Mouse (Mus musculus) cortical plate, adult 2 months (tissue): ENCODE measurements at regions not wholly inside any gene's neighbourhood (a gene's known extent, or its start where the extent isn't known, plus 50 kb on each side); places are given as distances from the start of the nearest gene placed in this dataset.

ENCODE experiments used
- CTCF ChIP-seq: fragments of 200-500 bp; IDR thresholded peaks from 2 replicates; pipeline ENCODE4 v1.5.1; 2011; ENCODE audit warnings: mild to moderate bottlenecking, control low read depth, low read length; ENCODE audit not compliant: insufficient read depth; ENCODE audit errors: extremely low read depth
- POLR2A ChIP-seq: fragments of 200-500 bp; IDR thresholded peaks from 2 replicates; pipeline ENCODE4 v1.6.1; 2011; ENCODE audit warnings: mild to moderate bottlenecking, low read length, control low read depth; ENCODE audit not compliant: insufficient read depth; ENCODE audit errors: extremely low read depth

DNA sequence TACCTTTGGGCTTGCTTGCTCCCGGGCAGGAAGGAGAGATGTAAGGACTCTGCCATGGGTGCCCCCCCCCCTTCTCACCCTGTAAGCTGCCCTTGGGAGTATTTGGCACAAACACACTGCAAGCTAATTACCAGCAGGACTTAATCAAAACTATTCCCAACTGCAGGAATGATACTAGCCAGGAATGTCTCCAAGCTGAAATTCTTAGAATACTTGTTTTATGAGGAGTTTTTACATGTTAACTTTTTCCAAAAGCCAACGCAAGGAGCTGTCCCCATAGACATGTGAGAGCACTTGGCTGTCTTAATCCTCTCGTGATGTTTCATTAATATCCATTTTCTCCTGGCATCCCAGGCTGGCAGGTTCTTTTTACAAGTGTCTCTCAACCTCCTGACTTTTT lies 155.6 kb upstream of the Irx6 start:
- TF ChIP-seq CTCF = no peak
- no peak for TF ChIP-seq POLR2A
